Mouse (Mus musculus): ENCODE measurements around the gene Tepsin. TPM values are rescaled to one million over a fixed set of nuclear protein-coding genes. Genes with fewer than 3 reads are reported as not detected.

Tepsin gene
- polyA plus RNA-seq, 1 experiment from 2014 or later: 19.3 TPM

Small RNA genes within 50 kb of the gene (microRNA-seq; reads per million reads assigned to microRNA genes)
- gene Gm25948: not detected

Other genes starting within 250 kb of the Tepsin start
- 100 and 103 TPM in 2 replicates for gene Chmp6, start 185.3 kb downstream of the Tepsin start, polyA plus RNA-seq (2015; fragmentation: Nextera tagmentation; extraction: Ambion mirVana)
- 10.0 and 12.3 TPM in 2 replicates for gene Baiap2, start 156.0 kb downstream of the Tepsin start, polyA plus RNA-seq (2015; fragmentation: Nextera tagmentation; extraction: Ambion mirVana)
- 24.1 and 24.3 TPM in 2 replicates for gene Aatk, start 51.6 kb downstream of the Tepsin start, polyA plus RNA-seq (2015; fragmentation: Nextera tagmentation; extraction: Ambion mirVana)
- gene Cep131, start 11.9 kb downstream of the Tepsin start, polyA plus RNA-seq (2015; fragmentation: Nextera tagmentation; extraction: Ambion mirVana): 23.2 and 26.7 TPM in 2 replicates
- gene Ndufaf8, start 197 bp upstream of the Tepsin start, polyA plus RNA-seq (2015; fragmentation: Nextera tagmentation; extraction: Ambion mirVana): 52.7 and 57.0 TPM in 2 replicates
- gene Slc38a10, start 52.6 kb upstream of the Tepsin start, polyA plus RNA-seq (2015; fragmentation: Nextera tagmentation; extraction: Ambion mirVana): 110 and 115 TPM in 2 replicates
- gene Bahcc1, start 134.2 kb upstream of the Tepsin start, polyA plus RNA-seq (2015; fragmentation: Nextera tagmentation; extraction: Ambion mirVana): 13.6 and 17.0 TPM in 2 replicates
- 4,110 and 4,339 TPM in 2 replicates for gene Actg1, start 249.8 kb upstream of the Tepsin start, polyA plus RNA-seq (2015; fragmentation: Nextera tagmentation; extraction: Ambion mirVana)

All from hindbrain, embryonic 13.5 days (tissue).